Mouse (Mus musculus) neural tube, embryonic 15.5 days (tissue): ENCODE data around the gene Tbcc. TPM values are rescaled to one million over a fixed set of nuclear protein-coding genes. Genes with fewer than 3 reads are reported as not detected.
A peak's percentile ranks its signal among the peaks of the same experiment; 100 is the strongest.

Source experiments
- ATAC-seq: fragments of 200-750 bp; cut with Nextera tagmentation; 2 replicates; pipeline ENCODE4 v1.8.0; 2017; ENCODE audit warnings: mild to moderate bottlenecking, moderate TSS enrichment, moderate library complexity; ENCODE audit not compliant: low FRiP score
- H3K27ac ChIP-seq: fragments of 300-500 bp; sonication (generic); replicated peaks from 2 replicates; pipeline ENCODE4 v1.5.1; 2015; ENCODE audit warnings: mild to moderate bottlenecking, inconsistent platforms
- H3K27me3 ChIP-seq: fragments of 300-500 bp; sonication (generic); replicated peaks from 2 replicates; pipeline ENCODE4 v1.6.1; 2015; ENCODE audit warnings: inconsistent platforms
- H3K36me3 ChIP-seq: fragments of 300-500 bp; sonication (generic); 2 replicates; pipeline ENCODE4 v1.6.1; 2015; ENCODE audit warnings: inconsistent platforms
- H3K4me1 ChIP-seq: fragments of 300-500 bp; sonication (generic); 2 replicates; pipeline ENCODE4 v1.6.1; 2015; ENCODE audit warnings: inconsistent platforms
- H3K4me2 ChIP-seq: fragments of 300-500 bp; sonication (generic); 2 replicates; pipeline ENCODE4 v1.6.1; 2015; ENCODE audit warnings: inconsistent platforms, mild to moderate bottlenecking, moderate library complexity
- H3K4me3 ChIP-seq: fragments of 300-500 bp; sonication (generic); replicated peaks from 2 replicates; pipeline ENCODE4 v1.5.1; 2015; ENCODE audit warnings: mild to moderate bottlenecking, inconsistent platforms
- H3K9ac ChIP-seq: fragments of 300-500 bp; sonication (generic); replicated peaks from 2 replicates; pipeline ENCODE4 v1.6.1; 2015; ENCODE audit warnings: mild to moderate bottlenecking, inconsistent platforms
- H3K9me3 ChIP-seq: fragments of 300-500 bp; sonication (generic); replicated peaks from 2 replicates; pipeline ENCODE4 v1.6.1; 2016; ENCODE audit warnings: inconsistent platforms
- WGBS: fragments of 180-500 bp; shearing (Covaris S2); methylation state at CpG from one replicate; pipeline ENCODE4 v1.1.7; 2015; ENCODE audit warnings: mixed read lengths; 5-methylcytosine and 5-hydroxymethylcytosine counted together
- polyA plus RNA-seq: library from polyadenylated mRNA; unstranded; fragments of >200 nt; fragmentation: Nextera tagmentation; extraction: Ambion mirVana; gene quantifications from 2 replicates; pipeline ENCODE4 v1.2.1, GENCODE M21; 2015

Gene Tbcc
- polyA plus RNA-seq, 1 experiment from 2014 or later = 62.5 TPM

- peaks cover 4% of the 10 kb centered on the region; the same call in 1 of the 2 replicates for H3K4me1 ChIP-seq
- no peak for ATAC-seq
- no peak overlapping the region for H3K4me3 ChIP-seq
- H3K27ac ChIP-seq = no peak overlapping the region
- no peak overlapping the region for H3K9ac ChIP-seq
- H3K9me3 ChIP-seq = no peaks in the 10 kb centered on the region
- 80% methylated on average over 7 of the region's 7 CpGs for WGBS
- no peaks in the 10 kb centered on the region for H3K36me3 ChIP-seq
- H3K4me2 ChIP-seq = no peak overlapping the region
- H3K27me3 ChIP-seq = no peaks in the 10 kb centered on the region
Observed at GRCm38 (mm10) chr17:46872806-46873205, 17.7 kb upstream of the Tbcc start.

- no peak overlapping the region for H3K27ac ChIP-seq
- 49% methylated on average over 10 of the region's 10 CpGs for WGBS
- no peak for ATAC-seq
- H3K36me3 ChIP-seq = no peaks in the 10 kb centered on the region
- no peaks in the 10 kb centered on the region for H3K27me3 ChIP-seq
- H3K4me3 ChIP-seq = no peak overlapping the region
- no peaks in the 10 kb centered on the region for H3K9me3 ChIP-seq
- H3K4me2 ChIP-seq = no peak overlapping the region
- peaks cover 4% of the 10 kb centered on the region; the same call in 1 of the 2 replicates for H3K4me1 ChIP-seq
- H3K9ac ChIP-seq = no peak overlapping the region
Observed at GRCm38 (mm10) chr17:46874133-46874532, 16.4 kb upstream of the Tbcc start.

- H3K9ac ChIP-seq = no peak overlapping the region
- ATAC-seq = no peak
- WGBS = 78% methylated on average over 3 of the region's 3 CpGs
- H3K4me1 ChIP-seq = peaks cover 14% of the 10 kb centered on the region
- H3K9me3 ChIP-seq = no peaks in the 10 kb centered on the region
- H3K4me3 ChIP-seq = no peak overlapping the region
- no peaks in the 10 kb centered on the region for H3K36me3 ChIP-seq
- H3K27ac ChIP-seq = no peak overlapping the region
- no peak overlapping the region for H3K4me2 ChIP-seq
- H3K27me3 ChIP-seq = no peaks in the 10 kb centered on the region
Observed at GRCm38 (mm10) chr17:46875626-46876025, 14.9 kb upstream of the Tbcc start.

- 69% methylated on average over 8 of the region's 8 CpGs for WGBS
- H3K9me3 ChIP-seq = no peaks in the 10 kb centered on the region
- no peak overlapping the region for H3K4me2 ChIP-seq
- ATAC-seq = no peak
- H3K27me3 ChIP-seq = no peaks in the 10 kb centered on the region
- H3K9ac ChIP-seq = no peak overlapping the region
- no peak overlapping the region for H3K27ac ChIP-seq
- H3K4me1 ChIP-seq = peaks cover 14% of the 10 kb centered on the region
- no peaks in the 10 kb centered on the region for H3K36me3 ChIP-seq
- H3K4me3 ChIP-seq = no peak overlapping the region
Observed at GRCm38 (mm10) chr17:46876371-46876950, 14.0 kb upstream of the Tbcc start.

- H3K9ac ChIP-seq = no peak overlapping the region
- 71% methylated on average over 5 of the region's 5 CpGs for WGBS
- no peaks in the 10 kb centered on the region for H3K36me3 ChIP-seq
- H3K27me3 ChIP-seq = no peaks in the 10 kb centered on the region
- peaks cover 14% of the 10 kb centered on the region for H3K4me1 ChIP-seq
- no peak for ATAC-seq
- no peak overlapping the region for H3K27ac ChIP-seq
- no peaks in the 10 kb centered on the region for H3K9me3 ChIP-seq
- H3K4me3 ChIP-seq = no peak overlapping the region
- H3K4me2 ChIP-seq = no peak overlapping the region
Observed at GRCm38 (mm10) chr17:46877061-46877460, 13.4 kb upstream of the Tbcc start.

- WGBS = 39% methylated on average over 14 of the region's 14 CpGs
- no peaks in the 10 kb centered on the region for H3K27me3 ChIP-seq
- H3K4me1 ChIP-seq = peaks cover 9% of the 10 kb centered on the region
- H3K4me2 ChIP-seq = no peak overlapping the region
- 0 out of 2 replicates have a peak overlapping the region, but pooled peaks have one; percentile 45 for H3K27ac ChIP-seq
- no peaks in the 10 kb centered on the region for H3K9me3 ChIP-seq
- no peak overlapping the region for H3K4me3 ChIP-seq
- H3K36me3 ChIP-seq = no peaks in the 10 kb centered on the region
- no peak overlapping the region for H3K9ac ChIP-seq
- ATAC-seq = no peak
Observed at GRCm38 (mm10) chr17:46879841-46880311, 10.6 kb upstream of the Tbcc start.

DNA sequence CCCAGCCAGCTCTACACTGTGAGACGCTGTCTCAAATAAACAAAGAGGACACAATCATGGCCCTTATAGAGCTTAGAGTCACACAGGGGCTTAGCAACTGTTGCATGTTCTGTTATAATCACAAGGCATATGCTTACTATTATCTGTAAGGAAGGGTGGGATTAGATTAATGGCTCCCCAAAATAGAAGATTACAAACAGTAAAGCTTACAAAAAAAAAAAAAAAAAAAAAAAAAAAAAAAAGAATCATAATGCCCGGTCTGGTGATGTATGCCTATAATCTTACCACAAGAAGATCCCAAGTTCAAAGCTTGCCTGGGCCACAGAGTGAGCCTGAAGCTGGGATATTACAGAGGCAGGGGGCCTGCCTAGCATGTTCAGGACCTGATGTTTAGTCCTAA is 10.2 kb upstream of the Tbcc start:
- H3K27me3 ChIP-seq = no peaks in the 10 kb centered on the region
- H3K36me3 ChIP-seq = no peaks in the 10 kb centered on the region
- H3K4me3 ChIP-seq = no peak overlapping the region
- no peak for ATAC-seq
- H3K4me1 ChIP-seq = peaks cover 9% of the 10 kb centered on the region
- no peak overlapping the region for H3K9ac ChIP-seq
- 71% methylated on average over 2 of the region's 2 CpGs for WGBS
- 0 out of 2 replicates have a peak overlapping the region, but pooled peaks have one; percentile 45 for H3K27ac ChIP-seq
- no peaks in the 10 kb centered on the region for H3K9me3 ChIP-seq
- H3K4me2 ChIP-seq = no peak overlapping the region

DNA sequence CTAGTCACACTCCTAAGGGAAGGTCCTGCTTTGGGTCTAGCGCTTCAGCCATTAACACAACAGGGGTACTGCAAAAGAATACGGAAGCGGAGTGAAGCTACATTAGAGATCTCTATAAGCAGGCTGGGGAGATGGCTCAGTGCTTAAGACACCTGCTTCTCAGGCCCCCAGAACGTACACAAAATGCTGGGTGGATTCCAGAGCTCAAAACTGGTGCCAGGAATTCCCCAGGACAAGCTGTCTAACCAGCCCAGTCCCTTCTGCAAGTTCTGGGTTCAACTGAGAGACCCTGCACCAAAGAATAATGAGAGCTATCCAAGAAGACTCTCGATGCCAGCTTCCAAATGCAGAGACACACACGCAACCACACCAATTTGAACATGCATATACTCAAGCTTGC is 8.8 kb upstream of the Tbcc start:
- ATAC-seq = no peak
- no peaks in the 10 kb centered on the region for H3K9me3 ChIP-seq

DNA sequence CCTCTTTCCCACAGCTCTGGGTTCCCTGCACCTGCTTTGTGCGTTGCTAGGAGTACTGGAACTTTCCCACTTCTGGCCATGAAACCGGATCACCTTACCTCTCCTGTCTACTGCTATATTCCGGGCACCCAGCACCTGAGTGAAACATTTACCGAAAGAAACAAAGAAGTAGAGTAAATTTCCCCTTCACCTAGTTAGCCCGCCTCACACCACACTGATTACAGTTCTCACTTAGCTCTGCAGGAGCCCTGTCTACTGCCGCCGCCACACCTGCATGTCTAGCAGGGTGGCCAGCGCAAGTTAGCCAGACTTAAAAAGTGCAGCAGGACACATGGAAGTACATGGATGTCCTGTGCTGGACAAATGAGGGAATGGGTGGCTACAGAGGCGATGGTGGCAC is 7.4 kb upstream of the Tbcc start:
- ATAC-seq = no peak
- no peak overlapping the region for H3K9ac ChIP-seq
- H3K4me3 ChIP-seq = no peak overlapping the region
- H3K9me3 ChIP-seq = no peaks in the 10 kb centered on the region
- WGBS = 93% methylated on average over 9 of the region's 9 CpGs
- no peak overlapping the region for H3K4me2 ChIP-seq
- no peak overlapping the region for H3K27ac ChIP-seq
- H3K27me3 ChIP-seq = no peaks in the 10 kb centered on the region
- no peaks in the 10 kb centered on the region for H3K36me3 ChIP-seq
- peaks cover 19% of the 10 kb centered on the region for H3K4me1 ChIP-seq

More for the DNA sequence above, 8.8 kb upstream of the Tbcc start:
- Histone ChIP-seq H3K4me1 (peaks cover 13% of the 10 kb centered on the region), H3K9ac (no peak overlapping the region), H3K27me3 (no peaks in the 10 kb centered on the region), H3K36me3 (no peaks in the 10 kb centered on the region), H3K27ac (no peak overlapping the region), H3K4me3 (no peak overlapping the region), H3K4me2 (no peak overlapping the region)
- WGBS = 77% methylated on average over 6 of the region's 6 CpGs

GRCm38 (mm10) chr17:46884766-46885165 is 5.7 kb upstream of the Tbcc start:
- ATAC-seq = no peak
- Histone ChIP-seq H3K27ac (no peak overlapping the region), H3K9me3 (no peaks in the 10 kb centered on the region), H3K4me3 (no peak overlapping the region), H3K9ac (no peak overlapping the region), H3K4me1 (peaks cover 23% of the 10 kb centered on the region), H3K36me3 (no peaks in the 10 kb centered on the region), H3K27me3 (no peaks in the 10 kb centered on the region), H3K4me2 (no peak overlapping the region)
- WGBS = 94% methylated on average over 6 of the region's 6 CpGs

- 89% methylated on average over 11 of the region's 11 CpGs for WGBS
- no peaks in the 10 kb centered on the region for H3K27me3 ChIP-seq
- no peak overlapping the region for H3K4me2 ChIP-seq
- no peak overlapping the region for H3K27ac ChIP-seq
- no peak overlapping the region for H3K9ac ChIP-seq
- no peaks in the 10 kb centered on the region for H3K36me3 ChIP-seq
- no peaks in the 10 kb centered on the region for H3K9me3 ChIP-seq
- no peak for ATAC-seq
- peaks cover 19% of the 10 kb centered on the region for H3K4me1 ChIP-seq
- no peak overlapping the region for H3K4me3 ChIP-seq
Observed at GRCm38 (mm10) chr17:46885218-46885909, 5.1 kb upstream of the Tbcc start.

- ATAC-seq = no peak
- Histone ChIP-seq H3K9ac (no peak overlapping the region), H3K4me2 (no peak overlapping the region), H3K9me3 (no peaks in the 10 kb centered on the region), H3K4me3 (no peak overlapping the region), H3K4me1 (peaks cover 19% of the 10 kb centered on the region), H3K27me3 (no peaks in the 10 kb centered on the region), H3K36me3 (no peaks in the 10 kb centered on the region), H3K27ac (no peak overlapping the region)
- 61% methylated on average over 17 of the region's 17 CpGs for WGBS
Observed at GRCm38 (mm10) chr17:46885910-46886643, 4.4 kb upstream of the Tbcc start.
